Mouse (Mus musculus): ENCODE data around the gene Zfr. TPM values are rescaled to one million over a fixed set of nuclear protein-coding genes. Genes with fewer than 3 reads are reported as not detected.
"Not testable (repeated sequence)": the region's sequence is repeated elsewhere in the genome, so short reads cannot be mapped to it uniquely, and the experiment has no call there.

The Zfr gene
- polyA plus RNA-seq, 1 experiment from 2014 or later, result 138 TPM

DNA sequence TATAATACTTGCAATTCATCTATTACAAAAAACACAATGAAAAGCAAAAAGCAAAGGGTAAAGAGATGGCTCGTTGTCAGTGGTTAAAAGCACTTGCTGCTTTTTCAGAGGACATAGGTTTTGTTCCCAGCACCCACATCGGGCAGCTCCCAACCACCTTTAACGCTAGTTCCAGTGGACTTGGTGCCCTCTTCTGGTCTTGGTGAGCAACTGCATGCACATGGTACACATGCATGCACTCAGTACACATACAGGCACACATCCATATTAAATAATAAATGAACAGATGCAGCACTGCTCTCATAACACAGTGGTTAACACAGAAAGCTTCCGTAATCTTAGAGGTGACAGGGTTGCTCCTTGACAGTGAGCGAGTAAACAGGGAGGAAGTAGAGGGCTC, 20.3 kb upstream of the Zfr start:
- no peak overlapping the region for H3K4me3 ChIP-seq (ENCODE audit: low read depth, low read length)
- no peak for DNase-seq (ENCODE audit: low spot score)
- H3K4me1 ChIP-seq (ENCODE audit: control insufficient read depth, insufficient read depth, low read length), result no peaks in the 10 kb centered on the region
- no peaks in the 10 kb centered on the region for H3K36me3 ChIP-seq (ENCODE audit: control insufficient read depth, insufficient read depth, low read length)
- peaks cover 10% of the 10 kb centered on the region; the same call in 1 of the 2 replicates for H3K9me3 ChIP-seq (ENCODE audit: control insufficient read depth, low read length)
- no peak overlapping the region for H3K27ac ChIP-seq (replicated peaks; ENCODE audit: low read depth, low read length)
- no peak for ATAC-seq (ENCODE audit: low read depth)
- H3K27me3 ChIP-seq (replicated peaks; ENCODE audit: control insufficient read depth, insufficient read depth, low read length), result no peaks in the 10 kb centered on the region
- no peak overlapping the region for H3K9ac ChIP-seq (ENCODE audit: low read depth, low read length)
- H3K4me2 ChIP-seq (ENCODE audit: low read depth, low read length), result no peak overlapping the region
- 93% methylated on average over 5 of the region's 5 CpGs for WGBS

DNA sequence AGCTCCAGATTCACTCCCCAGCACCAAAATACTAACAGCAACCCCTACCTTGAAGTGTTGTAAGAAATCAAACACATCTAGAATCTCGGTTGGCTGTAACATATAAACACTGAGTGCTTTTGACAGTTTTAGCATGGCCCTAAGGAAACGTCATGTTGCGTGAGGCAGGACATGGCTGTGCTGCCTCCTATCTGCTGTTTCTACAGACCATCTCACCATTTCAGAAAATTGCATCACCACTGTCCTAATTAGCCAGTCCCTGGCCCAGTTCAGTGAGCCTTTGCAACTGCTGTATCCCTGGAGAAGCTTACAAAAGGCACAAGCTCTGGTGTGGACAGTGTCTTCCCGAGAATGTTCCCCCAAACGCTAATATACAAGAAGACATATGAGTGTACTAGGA, 16.7 kb upstream of the Zfr start:
- DNase-seq (ENCODE audit: low spot score) (no peak), ATAC-seq (ENCODE audit: low read depth) (no peak)
- no peak overlapping the region for H3K9ac ChIP-seq (ENCODE audit: low read depth, low read length)

DNA sequence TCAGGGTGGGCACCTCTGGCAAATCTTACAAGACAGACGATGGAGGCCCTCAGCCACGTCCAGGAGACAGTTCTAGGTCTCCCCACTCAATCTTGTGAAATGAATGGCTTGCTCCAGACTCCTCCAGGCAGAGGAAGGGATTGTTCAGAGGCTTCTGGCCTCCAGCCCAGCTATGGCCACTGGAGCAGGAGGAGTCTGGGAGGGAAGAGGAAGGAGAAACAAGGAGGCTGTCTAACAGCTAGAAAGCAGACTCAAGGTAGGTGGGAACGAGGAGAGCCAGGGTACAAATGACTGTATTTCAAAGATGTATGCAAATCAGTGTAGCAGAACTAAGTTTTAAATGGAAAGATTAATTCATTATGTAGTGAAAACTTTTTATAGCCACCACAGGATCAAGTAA, 13.9 kb upstream of the Zfr start:
- WGBS, result 51% methylated on average over 3 of the region's 3 CpGs
- H3K36me3 ChIP-seq (ENCODE audit: control insufficient read depth, insufficient read depth, low read length), result no peaks in the 10 kb centered on the region
- H3K4me1 ChIP-seq (ENCODE audit: control insufficient read depth, insufficient read depth, low read length), result no peaks in the 10 kb centered on the region
- ATAC-seq (ENCODE audit: low read depth) (no peak), DNase-seq (ENCODE audit: low spot score) (no peak)
- H3K4me2 ChIP-seq (ENCODE audit: low read depth, low read length), result no peak overlapping the region
- no peaks in the 10 kb centered on the region for H3K9me3 ChIP-seq (ENCODE audit: control insufficient read depth, low read length)
- H3K27me3 ChIP-seq (replicated peaks; ENCODE audit: control insufficient read depth, insufficient read depth, low read length), result no peaks in the 10 kb centered on the region
- no peak overlapping the region for H3K9ac ChIP-seq (ENCODE audit: low read depth, low read length)
- no peak overlapping the region for H3K4me3 ChIP-seq (ENCODE audit: low read depth, low read length)
- no peak overlapping the region for H3K27ac ChIP-seq (replicated peaks; ENCODE audit: low read depth, low read length)

More for the DNA sequence above, 16.7 kb upstream of the Zfr start:
- Histone ChIP-seq H3K27ac (replicated peaks; ENCODE audit: low read depth, low read length) (no peak overlapping the region), H3K27me3 (replicated peaks; ENCODE audit: control insufficient read depth, insufficient read depth, low read length) (no peaks in the 10 kb centered on the region), H3K9me3 (ENCODE audit: control insufficient read depth, low read length) (peaks cover 9% of the 10 kb centered on the region; the same call in 1 of the 2 replicates), H3K4me2 (ENCODE audit: low read depth, low read length) (no peak overlapping the region), H3K4me3 (ENCODE audit: low read depth, low read length) (no peak overlapping the region), H3K4me1 (ENCODE audit: control insufficient read depth, insufficient read depth, low read length) (no peaks in the 10 kb centered on the region), H3K36me3 (ENCODE audit: control insufficient read depth, insufficient read depth, low read length) (no peaks in the 10 kb centered on the region)
- 69% methylated on average over 5 of the region's 5 CpGs for WGBS

DNA sequence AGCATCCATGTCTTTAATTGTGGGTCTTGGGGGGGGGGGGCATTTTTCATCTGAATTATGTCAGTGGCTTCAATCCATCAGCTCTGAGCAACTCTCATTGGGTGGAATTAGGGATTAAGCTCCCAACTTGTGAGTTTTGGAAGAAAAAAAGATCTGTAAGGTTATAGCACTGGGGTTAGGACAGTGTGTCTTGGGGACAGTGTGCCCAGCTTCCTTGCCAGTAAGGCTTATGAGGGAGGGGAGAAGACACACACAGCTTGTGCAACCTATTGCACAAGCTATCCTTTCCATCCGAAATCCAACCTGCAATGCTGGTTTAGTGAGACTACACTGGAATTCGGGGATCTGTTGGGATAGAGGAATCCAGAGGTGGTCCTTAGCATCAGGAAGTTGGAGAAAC, 12.8 kb upstream of the Zfr start:
- Histone ChIP-seq H3K4me1 (ENCODE audit: control insufficient read depth, insufficient read depth, low read length) (no peaks in the 10 kb centered on the region), H3K27me3 (replicated peaks; ENCODE audit: control insufficient read depth, insufficient read depth, low read length) (no peaks in the 10 kb centered on the region), H3K36me3 (ENCODE audit: control insufficient read depth, insufficient read depth, low read length) (no peaks in the 10 kb centered on the region), H3K9me3 (ENCODE audit: control insufficient read depth, low read length) (no peaks in the 10 kb centered on the region), H3K4me2 (ENCODE audit: low read depth, low read length) (no peak overlapping the region), H3K27ac (replicated peaks; ENCODE audit: low read depth, low read length) (no peak overlapping the region), H3K9ac (ENCODE audit: low read depth, low read length) (no peak overlapping the region), H3K4me3 (ENCODE audit: low read depth, low read length) (no peak overlapping the region)
- DNase-seq (ENCODE audit: low spot score), result no peak
- ATAC-seq (ENCODE audit: low read depth), result no peak
- 79% methylated on average over 2 of the region's 2 CpGs for WGBS

DNA sequence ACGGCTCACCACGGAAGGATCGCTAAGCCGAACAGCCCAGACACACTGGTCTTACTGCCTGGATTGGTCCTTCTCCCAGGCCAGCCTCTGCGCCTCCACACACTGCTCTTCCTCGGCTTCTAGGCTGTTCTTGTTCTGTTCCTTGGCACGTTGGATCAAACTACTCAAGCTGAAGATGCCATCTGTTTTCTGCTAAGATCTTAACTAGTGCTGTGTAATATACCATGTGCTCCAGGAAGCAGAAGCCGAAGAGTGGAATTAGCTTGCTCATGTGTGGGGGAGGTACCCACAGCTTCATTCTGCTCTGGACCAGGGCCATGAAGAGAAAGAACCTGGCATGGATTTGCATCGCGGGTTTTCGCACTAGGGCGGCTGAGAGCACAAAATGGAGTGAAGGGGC, 11.2 kb upstream of the Zfr start:
- no peak overlapping the region for H3K4me3 ChIP-seq (ENCODE audit: low read depth, low read length)
- no peaks in the 10 kb centered on the region for H3K36me3 ChIP-seq (ENCODE audit: control insufficient read depth, insufficient read depth, low read length)
- no peak for DNase-seq (ENCODE audit: low spot score)
- no peak overlapping the region for H3K27ac ChIP-seq (replicated peaks; ENCODE audit: low read depth, low read length)
- 84% methylated on average over 12 of the region's 12 CpGs for WGBS
- no peak for ATAC-seq (ENCODE audit: low read depth)
- H3K4me2 ChIP-seq (ENCODE audit: low read depth, low read length), result no peak overlapping the region
- no peaks in the 10 kb centered on the region for H3K9me3 ChIP-seq (ENCODE audit: control insufficient read depth, low read length)
- no peaks in the 10 kb centered on the region for H3K27me3 ChIP-seq (replicated peaks; ENCODE audit: control insufficient read depth, insufficient read depth, low read length)
- H3K9ac ChIP-seq (ENCODE audit: low read depth, low read length), result no peak overlapping the region
- H3K4me1 ChIP-seq (ENCODE audit: control insufficient read depth, insufficient read depth, low read length), result no peaks in the 10 kb centered on the region

DNA sequence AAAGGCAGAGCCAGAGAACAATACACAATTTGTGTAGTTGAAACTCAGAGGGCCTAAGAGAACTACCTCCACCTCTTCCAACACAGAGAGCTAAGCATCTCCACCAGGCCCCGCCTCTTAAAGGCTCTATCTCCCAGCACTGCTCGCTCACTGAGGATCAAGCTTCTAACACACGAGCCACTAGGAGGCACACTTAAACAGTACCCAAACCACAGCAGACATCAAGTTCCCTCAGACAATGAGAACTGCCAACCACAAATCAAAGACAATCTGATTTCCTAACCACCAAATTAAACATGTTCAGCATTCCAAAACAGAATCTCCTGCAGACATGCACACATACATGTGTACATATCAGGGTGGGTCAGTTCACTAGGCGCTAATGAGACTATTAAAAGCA, 9.4 kb upstream of the Zfr start:
- H3K27me3 ChIP-seq (replicated peaks; ENCODE audit: control insufficient read depth, insufficient read depth, low read length), result no peaks in the 10 kb centered on the region

DNA sequence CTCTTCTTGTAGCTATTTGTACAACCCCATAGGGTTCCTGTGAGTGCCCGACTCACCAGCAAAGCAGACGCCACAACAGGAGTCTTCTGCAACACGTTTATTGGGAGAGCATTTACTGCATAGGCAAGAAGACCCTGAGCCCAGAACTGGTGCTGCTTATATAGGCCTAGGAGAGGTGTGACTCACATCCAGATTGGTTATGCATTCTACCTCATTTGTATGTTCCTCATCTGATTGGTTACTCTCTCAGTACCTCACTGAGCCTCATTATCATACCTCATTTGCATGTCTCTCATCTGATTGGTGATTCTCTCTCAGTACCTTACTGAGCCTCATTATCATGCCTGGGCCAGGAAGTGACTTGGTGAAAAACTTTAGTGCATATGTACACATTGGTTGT, 8.7 kb upstream of the Zfr start:
- not testable (repeated sequence) for DNase-seq (ENCODE audit: low spot score); H3K27ac ChIP-seq (replicated peaks; ENCODE audit: low read depth, low read length); H3K4me2 ChIP-seq (ENCODE audit: low read depth, low read length); ATAC-seq (ENCODE audit: low read depth); H3K27me3 ChIP-seq (replicated peaks; ENCODE audit: control insufficient read depth, insufficient read depth, low read length); H3K4me1 ChIP-seq (ENCODE audit: control insufficient read depth, insufficient read depth, low read length); H3K9ac ChIP-seq (ENCODE audit: low read depth, low read length); H3K4me3 ChIP-seq (ENCODE audit: low read depth, low read length); H3K36me3 ChIP-seq (ENCODE audit: control insufficient read depth, insufficient read depth, low read length); H3K9me3 ChIP-seq (ENCODE audit: control insufficient read depth, low read length)
- 82% methylated on average over 3 of the region's 3 CpGs for WGBS

More for the DNA sequence above, 9.4 kb upstream of the Zfr start:
- no peaks in the 10 kb centered on the region for H3K4me1 ChIP-seq (ENCODE audit: control insufficient read depth, insufficient read depth, low read length)
- ATAC-seq (ENCODE audit: low read depth) (no peak), DNase-seq (ENCODE audit: low spot score) (no peak)
- WGBS, result 71% methylated on average over 4 of the region's 4 CpGs
- no peak overlapping the region for H3K4me2 ChIP-seq (ENCODE audit: low read depth, low read length)
- H3K4me3 ChIP-seq (ENCODE audit: low read depth, low read length), result no peak overlapping the region
- H3K9ac ChIP-seq (ENCODE audit: low read depth, low read length), result no peak overlapping the region
- no peak overlapping the region for H3K27ac ChIP-seq (replicated peaks; ENCODE audit: low read depth, low read length)
- no peaks in the 10 kb centered on the region for H3K9me3 ChIP-seq (ENCODE audit: control insufficient read depth, low read length)
- H3K36me3 ChIP-seq (ENCODE audit: control insufficient read depth, insufficient read depth, low read length), result no peaks in the 10 kb centered on the region

DNA sequence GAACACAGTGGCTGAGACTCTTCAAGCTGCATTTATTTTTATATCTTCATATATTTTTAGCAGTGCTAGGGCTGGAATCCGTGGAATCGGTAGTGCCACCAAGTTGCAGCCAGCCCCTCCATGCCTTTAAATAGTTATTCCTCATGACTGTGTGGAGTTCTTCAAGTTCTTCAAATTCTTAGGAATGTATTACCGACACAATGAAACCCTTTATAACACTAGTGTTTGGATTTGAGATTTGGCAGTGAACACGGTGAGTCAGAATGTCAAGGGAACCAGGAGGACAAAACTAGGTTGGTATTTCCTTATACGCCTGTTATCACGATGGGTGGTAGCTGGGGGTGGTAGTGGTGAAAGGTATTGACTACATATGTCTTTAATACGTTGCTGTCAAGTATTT, 6.4 kb upstream of the Zfr start:
- no peak overlapping the region for H3K4me2 ChIP-seq (ENCODE audit: low read depth, low read length)
- H3K36me3 ChIP-seq (ENCODE audit: control insufficient read depth, insufficient read depth, low read length), result no peaks in the 10 kb centered on the region
- 50% methylated on average over 7 of the region's 7 CpGs for WGBS
- no peak overlapping the region for H3K9ac ChIP-seq (ENCODE audit: low read depth, low read length)
- no peaks in the 10 kb centered on the region; the same call in 1 of the 2 replicates for H3K4me1 ChIP-seq (ENCODE audit: control insufficient read depth, insufficient read depth, low read length)
- H3K4me3 ChIP-seq (ENCODE audit: low read depth, low read length), result no peak overlapping the region
- DNase-seq (ENCODE audit: low spot score) (peak; percentile 31), ATAC-seq (ENCODE audit: low read depth) (no peak)
- H3K27ac ChIP-seq (replicated peaks; ENCODE audit: low read depth, low read length), result no peak overlapping the region
- H3K27me3 ChIP-seq (replicated peaks; ENCODE audit: control insufficient read depth, insufficient read depth, low read length), result no peaks in the 10 kb centered on the region
- no peaks in the 10 kb centered on the region for H3K9me3 ChIP-seq (ENCODE audit: control insufficient read depth, low read length)

DNA sequence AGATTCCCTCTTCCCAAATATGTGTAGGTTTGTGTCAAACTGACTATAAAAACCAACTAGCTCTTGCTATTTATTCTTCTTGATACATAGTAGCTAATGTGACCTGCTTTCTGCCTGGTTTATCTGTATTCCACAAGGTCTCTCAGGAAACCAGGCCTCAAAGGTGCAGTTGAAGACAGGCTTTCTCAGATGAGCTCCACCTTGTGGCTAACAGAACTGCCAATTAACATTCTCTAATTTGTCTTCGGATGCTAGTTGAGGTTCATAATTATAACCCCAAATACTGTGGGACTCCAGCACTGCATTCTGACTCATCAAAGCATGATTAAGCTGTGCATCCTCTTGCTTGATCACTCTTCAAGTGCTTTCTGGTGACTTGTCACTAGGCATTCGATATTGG, 4.2 kb upstream of the Zfr start:
- DNase-seq (ENCODE audit: low spot score) (peak; percentile 31), ATAC-seq (ENCODE audit: low read depth) (no peak)
- no peak overlapping the region for H3K4me2 ChIP-seq (ENCODE audit: low read depth, low read length)
- H3K27me3 ChIP-seq (replicated peaks; ENCODE audit: control insufficient read depth, insufficient read depth, low read length), result no peaks in the 10 kb centered on the region
- H3K36me3 ChIP-seq (ENCODE audit: control insufficient read depth, insufficient read depth, low read length), result no peaks in the 10 kb centered on the region
- no peak overlapping the region for H3K9ac ChIP-seq (ENCODE audit: low read depth, low read length)
- H3K9me3 ChIP-seq (ENCODE audit: control insufficient read depth, low read length), result no peaks in the 10 kb centered on the region
- WGBS, result 74% methylated on average over 2 of the region's 2 CpGs
- H3K27ac ChIP-seq (replicated peaks; ENCODE audit: low read depth, low read length), result no peak overlapping the region
- no peaks in the 10 kb centered on the region; the same call in 1 of the 2 replicates for H3K4me1 ChIP-seq (ENCODE audit: control insufficient read depth, insufficient read depth, low read length)
- H3K4me3 ChIP-seq (ENCODE audit: low read depth, low read length), result no peak overlapping the region

Measured in embryonic facial prominence, embryonic 14.5 days (tissue).